Mouse (Mus musculus) heart, adult 9 months (tissue): ENCODE results near the gene Tcl1.
"Not testable (repeated sequence)": the region's sequence is repeated elsewhere in the genome, so short reads cannot be mapped to it uniquely, and the experiment has no call there.

Source experiments
- DNase-seq, 2 experiments: peaks; one replicate each; pipeline ENCODE4 v3.0.0; 2022; ENCODE audit warnings: low spot score in 2 of 2

Gene Tcl1

GRCm38 (mm10) chr12:105222601-105223319, at the start of gene Tcl1:
Gene Tcl1, minus strand, starts transcription at chr12:105222793.
- no peak for DNase-seq

DNA sequence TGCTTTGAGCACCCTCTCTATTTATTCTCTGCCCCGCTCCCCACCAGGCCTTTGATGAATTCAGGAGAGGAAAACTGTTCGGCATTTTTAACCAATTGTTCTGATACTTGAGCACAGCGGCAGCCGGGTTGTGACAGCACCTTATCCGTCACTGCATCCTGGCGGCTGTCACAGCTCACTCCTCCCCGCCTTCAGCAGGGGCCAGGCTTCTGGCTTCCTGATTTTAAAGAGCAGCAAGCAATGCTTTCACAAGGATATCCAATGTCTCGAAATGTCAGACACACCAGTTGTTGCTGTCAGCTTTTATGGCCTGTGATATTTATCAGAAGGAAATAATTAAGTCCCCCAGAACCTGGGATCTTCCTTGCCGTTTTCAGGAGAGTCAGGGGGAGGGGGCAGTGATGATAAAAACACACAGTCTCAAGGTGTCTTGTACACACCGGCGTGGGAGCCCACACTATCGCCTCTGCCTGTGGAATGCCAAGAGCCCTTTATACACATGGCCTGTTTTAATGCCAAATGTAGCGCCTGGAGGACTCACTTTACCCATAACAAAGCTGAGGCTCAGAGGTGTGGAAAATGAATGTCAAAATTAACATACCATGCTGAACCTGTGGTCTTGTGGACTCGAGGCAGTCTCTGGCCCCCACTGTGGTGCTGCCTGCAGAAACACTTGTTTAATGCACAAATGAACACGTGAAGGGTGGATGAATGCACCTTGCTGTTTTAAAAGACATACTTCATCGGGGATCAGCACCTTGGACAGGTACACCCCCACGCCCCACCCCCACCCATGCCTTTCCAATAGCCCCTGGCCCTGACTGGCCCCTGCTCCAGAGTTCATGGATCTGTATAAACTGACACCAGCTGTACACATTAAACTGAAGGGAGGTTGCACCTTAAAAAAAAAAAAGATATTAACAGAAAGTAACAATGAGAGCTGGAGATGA, 48.7 kb upstream of the Tcl1 start:
- DNase-seq, result no peak

GRCm38 (mm10) chr12:105267076-105267475, 44.5 kb upstream of the Tcl1 start:
- no peak for DNase-seq

GRCm38 (mm10) chr12:105266096-105266495, 43.5 kb upstream of the Tcl1 start:
- DNase-seq, result no peak

DNA sequence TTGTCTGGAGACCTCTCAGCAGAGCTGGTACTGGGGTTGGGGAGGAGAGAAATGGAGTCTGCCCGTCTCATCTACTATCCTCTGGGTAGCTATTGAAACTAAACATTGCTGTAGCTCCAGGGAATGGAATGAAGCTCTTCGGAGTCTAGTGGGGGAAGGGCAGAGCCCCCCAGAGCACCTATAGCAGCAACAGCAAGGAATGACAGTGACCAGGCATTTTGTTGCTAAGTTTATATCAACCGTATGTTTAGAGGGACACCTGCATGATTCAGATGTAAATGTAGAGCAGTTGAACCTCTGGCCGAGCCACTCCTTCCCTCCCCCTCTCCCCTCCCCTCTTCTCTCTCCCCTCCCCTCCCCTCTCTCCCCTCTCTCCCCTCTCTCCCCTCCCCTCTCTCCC, 36.6 kb upstream of the Tcl1 start:
- DNase-seq, result no peak

DNA sequence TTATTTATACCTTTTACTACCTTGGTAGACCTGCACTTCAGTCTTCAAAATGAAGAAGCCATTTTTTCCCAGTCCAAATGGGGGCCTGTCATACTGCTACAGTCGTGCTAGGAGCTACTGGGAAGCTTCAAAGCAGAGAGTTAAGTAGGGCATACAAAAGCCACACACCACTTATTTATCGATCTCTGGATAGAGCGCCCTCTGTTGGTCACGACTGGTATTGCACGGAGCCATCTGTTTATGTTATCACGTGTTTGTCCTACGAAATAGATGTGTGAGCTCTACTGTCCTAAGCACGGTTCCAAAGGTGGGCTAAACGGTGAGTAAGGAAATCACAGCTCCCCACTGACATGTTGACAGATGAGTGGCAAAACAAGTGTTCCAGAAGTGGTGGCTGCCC, 36.2 kb upstream of the Tcl1 start:
- no peak for DNase-seq

DNA sequence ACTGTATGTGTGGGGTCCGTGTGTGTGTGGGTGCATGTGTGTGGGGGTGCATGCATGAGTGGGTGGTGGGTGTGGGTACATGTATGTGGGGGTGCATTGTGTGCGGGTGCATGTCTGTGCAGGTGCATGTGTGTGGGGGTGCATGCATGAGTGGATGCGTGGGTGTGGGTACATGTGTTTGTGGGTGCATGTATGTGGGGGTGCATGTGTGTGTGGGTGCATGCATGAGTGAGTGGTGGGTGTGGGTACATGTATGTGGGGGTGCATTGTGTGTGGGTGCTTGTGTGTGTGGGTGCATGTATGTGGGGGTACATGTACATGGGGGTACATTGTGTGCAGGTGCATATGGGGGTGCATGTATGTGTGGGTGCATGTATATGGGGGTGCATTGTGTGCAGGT, 31.2 kb upstream of the Tcl1 start:
- DNase-seq, result no peak

DNA sequence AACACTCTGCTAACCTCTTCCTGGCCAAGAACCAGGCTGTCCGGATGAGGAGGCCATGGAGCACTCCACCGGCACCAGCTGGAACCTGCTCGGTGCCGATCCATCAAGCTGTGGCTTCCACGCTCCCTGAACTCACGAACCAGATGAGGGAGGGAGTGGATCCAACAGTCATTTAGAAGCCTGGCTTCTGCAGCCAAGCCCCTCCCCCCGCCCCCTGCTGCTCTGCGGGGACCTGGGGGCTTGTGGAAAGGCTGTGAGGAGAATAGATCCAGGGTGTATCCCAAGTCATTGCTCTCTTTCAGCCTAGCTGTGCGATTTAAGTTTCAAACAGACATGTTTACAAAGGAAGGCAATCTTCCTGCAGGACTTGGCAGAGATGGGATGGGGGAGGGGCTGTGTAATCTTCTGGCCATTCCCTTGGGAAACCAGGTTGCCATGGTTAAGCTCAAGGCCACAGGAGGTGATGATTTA, 26.2 kb upstream of the Tcl1 start:
- DNase-seq, result no peak

- DNase-seq, result no peak
These were observed 16.5 kb upstream of the Tcl1 start for GRCm38 (mm10) chr12:105239060-105239459.

DNA sequence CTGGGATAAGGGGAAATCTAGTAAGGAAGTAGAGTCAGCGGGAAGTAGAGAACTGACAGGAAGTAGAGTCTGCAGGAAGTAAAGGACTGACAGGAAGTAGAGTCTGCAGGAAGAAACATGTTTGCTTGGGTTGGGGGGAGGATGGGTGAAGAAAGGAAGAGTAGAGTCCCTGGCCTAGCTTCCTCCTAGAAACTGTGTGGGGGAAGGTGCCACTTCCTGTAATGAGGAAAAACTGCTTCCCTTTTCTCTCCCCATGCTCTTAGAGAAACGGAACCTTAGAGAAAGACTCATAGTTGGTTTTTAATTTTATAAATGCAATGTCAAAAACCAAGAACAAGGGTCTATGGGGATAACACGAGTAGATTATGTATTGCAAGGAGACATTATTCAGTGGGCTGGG, 12.5 kb upstream of the Tcl1 start:
- no peak for DNase-seq

GRCm38 (mm10) chr12:105234362-105234761, 11.8 kb upstream of the Tcl1 start:
- DNase-seq, result no peak

- no peak for DNase-seq
These were observed 2.2 kb upstream of the Tcl1 start for GRCm38 (mm10) chr12:105224621-105225320.

GRCm38 (mm10) chr12:105217101-105217760, 5.4 kb downstream of the Tcl1 start:
- no peak for DNase-seq

- no peak for DNase-seq
These were observed 13.4 kb downstream of the Tcl1 start for GRCm38 (mm10) chr12:105209231-105209630.

- DNase-seq, result no peak
These were observed 14.2 kb downstream of the Tcl1 start for GRCm38 (mm10) chr12:105208441-105208840.

DNA sequence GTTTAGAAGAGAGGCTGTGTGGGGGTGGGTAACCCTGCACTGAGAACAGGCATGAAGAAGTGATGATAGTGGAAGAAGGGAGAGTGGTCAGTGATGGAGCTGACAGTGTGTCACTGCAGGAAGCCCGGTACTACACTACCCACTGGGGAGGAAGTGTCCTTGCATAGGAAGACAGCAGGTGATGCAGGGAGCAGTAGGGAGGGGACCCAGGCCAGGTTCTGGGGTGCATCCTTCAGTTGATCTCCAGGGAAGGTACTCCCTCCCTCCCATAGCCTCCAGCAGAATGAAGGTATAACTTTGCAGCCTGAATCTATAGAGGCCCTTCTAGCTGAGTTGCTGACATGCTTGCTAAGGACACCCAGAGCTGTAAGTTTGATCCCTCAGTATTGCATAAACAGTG, 15.5 kb downstream of the Tcl1 start:
- DNase-seq, result no peak

- not testable (repeated sequence) for DNase-seq
These were observed 20.9 kb downstream of the Tcl1 start, which contains the start of gene Tcl1b4 for GRCm38 (mm10) chr12:105201657-105202056. Gene Tcl1b4, plus strand, starts transcription at chr12:105201957.

DNA sequence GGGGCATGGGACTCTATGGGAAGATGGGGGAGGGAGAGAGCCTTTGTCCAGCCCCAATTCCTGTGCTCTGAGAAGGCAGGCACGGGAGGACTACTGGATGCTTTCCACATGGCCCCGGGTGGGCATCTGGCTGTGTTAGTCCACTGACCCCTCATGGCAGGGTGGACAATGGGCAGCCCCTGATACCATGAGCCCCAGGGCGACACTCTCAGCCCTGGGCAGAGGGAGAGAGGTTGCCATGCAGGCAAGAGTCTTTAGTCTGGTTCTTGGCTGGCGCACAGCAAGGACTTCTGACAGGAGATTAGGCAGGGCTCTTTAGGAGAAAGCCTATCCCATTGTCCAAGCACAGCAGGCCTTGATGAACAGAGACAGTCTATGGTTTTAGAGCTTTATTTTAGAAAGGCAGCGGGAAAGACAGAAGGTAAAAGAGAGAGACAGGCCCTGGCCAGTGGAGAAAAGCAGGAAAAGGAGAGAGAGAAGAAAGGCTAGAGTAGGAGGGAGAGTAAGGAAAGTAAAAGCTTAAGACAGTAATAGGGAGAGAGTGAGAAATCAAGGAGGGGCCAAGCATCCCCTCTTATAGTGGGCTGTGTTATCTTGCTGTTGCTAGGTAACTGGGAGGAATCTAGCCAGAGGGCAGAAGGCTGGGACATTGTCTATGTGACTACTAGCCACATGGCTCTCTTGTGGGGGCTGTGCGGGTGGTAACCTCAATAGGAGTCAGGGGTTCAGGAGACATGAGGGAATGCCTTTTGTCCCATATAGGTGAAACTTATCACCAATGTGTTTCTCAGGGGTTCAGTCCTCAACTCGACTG, 22.7 kb downstream of the Tcl1 start:
- not testable (repeated sequence) for DNase-seq

- DNase-seq, result not testable (repeated sequence)
These were observed 31.9 kb downstream of the Tcl1 start, which contains the start of gene Tcl1b3 for GRCm38 (mm10) chr12:105190743-105191142. Gene Tcl1b3, plus strand, starts transcription at chr12:105191043.

- not testable (repeated sequence) for DNase-seq
These were observed 33.6 kb downstream of the Tcl1 start for GRCm38 (mm10) chr12:105188980-105189379.
